Mouse (Mus musculus): ENCODE results near the gene Fam163a. TPM values are rescaled to one million over a fixed set of nuclear protein-coding genes. Genes with fewer than 3 reads are reported as not detected.

The Fam163a gene
- total and polyA plus RNA-seq, 3 experiments = not detected

DNA sequence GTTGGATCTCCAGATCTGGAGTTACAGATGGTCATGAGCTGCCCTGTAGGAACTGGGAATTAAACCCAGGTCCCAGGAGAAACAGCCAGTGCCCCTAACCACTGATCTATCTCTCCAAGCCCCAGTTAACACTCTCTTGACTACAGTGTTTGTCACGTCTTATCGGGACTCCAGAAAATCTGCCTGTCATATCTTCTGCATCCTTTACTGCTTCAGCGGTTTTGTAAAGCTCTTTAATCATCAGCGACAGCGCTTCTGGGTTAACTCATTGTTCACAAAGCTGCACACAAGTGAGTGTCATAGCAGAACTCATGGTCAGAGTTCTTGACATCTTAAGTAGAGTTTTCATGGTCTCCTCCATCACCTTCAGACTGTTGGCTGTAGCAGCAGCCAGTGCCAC lies 22.1 kb upstream of the Fam163a start:
- Histone ChIP-seq H3K27me3 (replicated peaks) (no peaks in the 10 kb centered on the region), H3K36me3 (replicated peaks in 1 of 2; ENCODE audit: control insufficient read depth in 1 of 2, insufficient read depth in 1 of 2, low read length in 1 of 2) (no peaks in the 10 kb centered on the region), H3K4me1 (ENCODE audit: control insufficient read depth in 1 of 2, insufficient read depth in 2 of 2) (no peaks in the 10 kb centered on the region), H3K9ac (ENCODE audit: insufficient read depth, low read depth) (no peak overlapping the region), H3K27ac (ENCODE audit: insufficient read depth, low read depth) (no peak overlapping the region), H3K79me2 (replicated peaks; ENCODE audit: control insufficient read depth, extremely low read depth, insufficient read depth, poor library complexity, severe bottlenecking) (no peaks in the 10 kb centered on the region), H3K4me3 (replicated peaks in 1 of 3; ENCODE audit: low read depth in 2 of 3, low read length in 2 of 3, poor library complexity in 1 of 3) (no peak overlapping the region), H3K9me3 (replicated peaks; ENCODE audit: low read length) (no peaks in the 10 kb centered on the region), H3K4me2 (ENCODE audit: insufficient read depth, low read depth, poor library complexity, severe bottlenecking) (no peak overlapping the region)
- TF ChIP-seq ELF1 (IDR thresholded peaks at IDR 0.05; ENCODE audit: low read depth, low read length) (no peak), UBTF (IDR thresholded peaks at IDR 0.05; ENCODE audit: low read depth, low read length) (no peak), ZNF384 (IDR thresholded peaks at IDR 0.05; ENCODE audit: low read depth, low read length) (no peak), MAZ (IDR thresholded peaks at IDR 0.05; ENCODE audit: low read depth, low read length) (no peak), HCFC1 (IDR thresholded peaks at IDR 0.05; ENCODE audit: low read depth, low read length) (no peak), JUND (conservative IDR thresholded peaks at IDR 0.05; ENCODE audit: low read depth, low read length) (no peak), USF2 (conservative IDR thresholded peaks at IDR 0.05; ENCODE audit: low read depth, low read length) (no peak), ZC3H11A (IDR thresholded peaks at IDR 0.05; ENCODE audit: low read depth, low read length) (no peak)
- dilution Hi-C loops (cut with MboI; ENCODE audit: extremely low pct_ligation_motif_present, extremely low pct_unique_long_range_greater_than_20kb, low sequenced_read_pairs) = no loop called here
- in situ Hi-C loops (cut with MboI; ENCODE audit: low pct_ligation_motif_present, low pct_unique_long_range_greater_than_20kb, low sequenced_read_pairs) = no loop called here
- DNase-seq (ENCODE audit: extremely low read depth) = no peak

DNA sequence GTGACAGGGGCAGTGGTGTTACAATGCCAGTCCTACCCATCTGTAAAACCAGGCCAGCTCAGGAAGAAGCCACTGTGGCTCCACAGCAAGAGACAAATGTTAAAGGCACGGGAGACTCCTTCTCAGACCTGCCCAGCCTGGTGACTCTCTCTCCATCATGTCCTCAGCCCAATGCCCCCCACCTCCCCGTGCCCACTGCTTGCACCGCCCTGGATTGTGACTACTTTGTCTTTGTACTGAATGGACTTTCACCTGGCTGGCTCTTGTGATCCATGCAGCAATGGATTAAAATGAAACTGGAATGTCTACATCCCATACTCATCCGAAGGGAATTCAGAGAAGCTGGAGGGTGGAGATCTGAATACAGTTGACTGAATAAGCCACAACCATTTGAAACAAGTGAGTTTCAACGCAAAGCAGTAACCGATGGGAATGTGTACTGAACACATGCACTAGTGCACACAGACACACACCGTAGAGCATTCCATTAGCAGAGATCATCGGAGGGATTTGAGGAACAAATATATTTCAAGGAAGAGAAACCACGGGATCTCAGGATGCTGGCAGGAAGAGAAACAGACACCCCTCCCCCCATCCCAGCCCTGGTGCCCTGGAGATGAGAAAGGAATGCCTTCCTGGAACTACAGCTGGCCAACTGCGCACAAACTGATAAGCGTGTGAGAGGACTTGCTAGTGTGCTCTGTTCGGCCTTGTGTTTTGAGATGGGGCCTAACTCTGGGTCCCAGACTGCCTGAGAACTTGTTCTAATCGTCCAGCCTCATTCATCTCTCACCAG lies 17.6 kb upstream of the Fam163a start:
- Histone ChIP-seq H3K27me3 (replicated peaks) (no peaks in the 10 kb centered on the region), H3K4me2 (ENCODE audit: insufficient read depth, low read depth, poor library complexity, severe bottlenecking) (no peak overlapping the region), H3K9ac (ENCODE audit: insufficient read depth, low read depth) (no peak overlapping the region), H3K27ac (ENCODE audit: insufficient read depth, low read depth) (no peak overlapping the region), H3K36me3 (replicated peaks in 1 of 2; ENCODE audit: control insufficient read depth in 1 of 2, insufficient read depth in 1 of 2, low read length in 1 of 2) (no peaks in the 10 kb centered on the region), H3K79me2 (replicated peaks; ENCODE audit: control insufficient read depth, extremely low read depth, insufficient read depth, poor library complexity, severe bottlenecking) (no peaks in the 10 kb centered on the region), H3K4me1 (ENCODE audit: control insufficient read depth in 1 of 2, insufficient read depth in 2 of 2) (peaks cover 6 to 21% of the 10 kb centered on the region in 2 experiments; a peak in 3 of 4 replicates), H3K4me3 (replicated peaks in 1 of 3; ENCODE audit: low read depth in 2 of 3, low read length in 2 of 3, poor library complexity in 1 of 3) (no peak overlapping the region), H3K9me3 (replicated peaks; ENCODE audit: low read length) (no peaks in the 10 kb centered on the region)
- dilution Hi-C loops (cut with MboI; ENCODE audit: extremely low pct_ligation_motif_present, extremely low pct_unique_long_range_greater_than_20kb, low sequenced_read_pairs) = no loop called here
- DNase-seq (ENCODE audit: extremely low read depth) = no peak
- in situ Hi-C loops (cut with MboI; ENCODE audit: low pct_ligation_motif_present, low pct_unique_long_range_greater_than_20kb, low sequenced_read_pairs) = no loop called here
- TF ChIP-seq UBTF (IDR thresholded peaks at IDR 0.05; ENCODE audit: low read depth, low read length) (no peak), TCF12 (IDR thresholded peaks at IDR 0.05; ENCODE audit: low read depth, low read length) (no peak), TBP (conservative IDR thresholded peaks at IDR 0.05; ENCODE audit: low read depth, low read length) (no peak), HCFC1 (IDR thresholded peaks at IDR 0.05; ENCODE audit: low read depth, low read length) (no peak), MAFK (IDR thresholded peaks at IDR 0.05; ENCODE audit: insufficient replicate concordance, low read length) (no peak)

- DNase-seq (ENCODE audit: extremely low read depth) = no peak
- dilution Hi-C loops (cut with MboI; ENCODE audit: extremely low pct_ligation_motif_present, extremely low pct_unique_long_range_greater_than_20kb, low sequenced_read_pairs) = no loop called here
- TF ChIP-seq ZC3H11A (IDR thresholded peaks at IDR 0.05; ENCODE audit: low read depth, low read length) (no peak), E2F4 (IDR thresholded peaks at IDR 0.05; ENCODE audit: insufficient replicate concordance, low read depth, low read length) (no peak), POLR2AphosphoS2 (IDR thresholded peaks at IDR 0.05; ENCODE audit: low read depth, low read length) (no peak), PAX5 (IDR thresholded peaks at IDR 0.05; ENCODE audit: low read length) (no peak), ZNF384 (IDR thresholded peaks at IDR 0.05; ENCODE audit: low read depth, low read length) (no peak)
These were observed 16.5 kb upstream of the Fam163a start for GRCm38 (mm10) chr1:156221327-156221726.

More at GRCm38 (mm10) chr1:156221327-156221726, 16.5 kb upstream of the Fam163a start:
- no peaks in the 10 kb centered on the region for H3K9me3 ChIP-seq (replicated peaks; ENCODE audit: low read length)
- peaks cover 7 to 32% of the 10 kb centered on the region in 2 experiments; a peak in 3 of 4 replicates for H3K4me1 ChIP-seq (ENCODE audit: control insufficient read depth in 1 of 2, insufficient read depth in 2 of 2)
- H3K36me3 ChIP-seq (replicated peaks in 1 of 2; ENCODE audit: control insufficient read depth in 1 of 2, insufficient read depth in 1 of 2, low read length in 1 of 2) = no peaks in the 10 kb centered on the region
- in situ Hi-C loops (cut with MboI; ENCODE audit: low pct_ligation_motif_present, low pct_unique_long_range_greater_than_20kb, low sequenced_read_pairs) = no loop called here
- no peak overlapping the region for H3K27ac ChIP-seq (ENCODE audit: insufficient read depth, low read depth)
- H3K79me2 ChIP-seq (replicated peaks; ENCODE audit: control insufficient read depth, extremely low read depth, insufficient read depth, poor library complexity, severe bottlenecking) = no peaks in the 10 kb centered on the region
- no peaks in the 10 kb centered on the region for H3K27me3 ChIP-seq (replicated peaks)
- H3K9ac ChIP-seq (ENCODE audit: insufficient read depth, low read depth) = no peak overlapping the region
- no peak overlapping the region for H3K4me2 ChIP-seq (ENCODE audit: insufficient read depth, low read depth, poor library complexity, severe bottlenecking)
- H3K4me3 ChIP-seq (replicated peaks in 1 of 3; ENCODE audit: low read depth in 2 of 3, low read length in 2 of 3, poor library complexity in 1 of 3) = no peak overlapping the region

All from CH12.LX (cell line).